Mouse (Mus musculus) spleen, postnatal 4 days (tissue): Measurements from ENCODE around the gene Celf2.

ENCODE experiments used
- DNase-seq, 2 experiments: peaks; one replicate each; pipeline ENCODE4 v3.0.0; 2022; ENCODE audit warnings: low spot score in 2 of 2

The Celf2 gene

GRCm38 (mm10) chr2:6872131-6872893 is 637.1 kb downstream of the Celf2 start:
- peak; percentile 39 to 76 for DNase-seq

- DNase-seq, result no peak
Measured at GRCm38 (mm10) chr2:6871281-6872130, 637.9 kb downstream of the Celf2 start.

- no peak for DNase-seq
Measured at GRCm38 (mm10) chr2:6869956-6870710, 639.2 kb downstream of the Celf2 start.

- no peak for DNase-seq
Measured at GRCm38 (mm10) chr2:6867297-6867696, 642.1 kb downstream of the Celf2 start.

GRCm38 (mm10) chr2:6865785-6866184 is 643.6 kb downstream of the Celf2 start:
- DNase-seq, result no peak

GRCm38 (mm10) chr2:6850102-6850644 is 659.2 kb downstream of the Celf2 start:
- DNase-seq, result no peak

- no peak for DNase-seq
Measured at GRCm38 (mm10) chr2:6849388-6849787, 660.0 kb downstream of the Celf2 start.

GRCm38 (mm10) chr2:6830021-6830420 is 679.3 kb downstream of the Celf2 start:
- DNase-seq, result no peak

GRCm38 (mm10) chr2:6827583-6827982 is 681.8 kb downstream of the Celf2 start:
- no peak for DNase-seq

- DNase-seq, result no peak
Measured at GRCm38 (mm10) chr2:6823021-6823420, 686.3 kb downstream of the Celf2 start.

- DNase-seq, result no peak
Measured at GRCm38 (mm10) chr2:6821593-6821992, 687.8 kb downstream of the Celf2 start.

GRCm38 (mm10) chr2:6815281-6815680 is 694.1 kb downstream of the Celf2 start:
- no peak for DNase-seq

GRCm38 (mm10) chr2:6808736-6809135 is 700.6 kb downstream of the Celf2 start:
- DNase-seq, result no peak

- no peak for DNase-seq
Measured at GRCm38 (mm10) chr2:6796754-6797153, 712.6 kb downstream of the Celf2 start.

GRCm38 (mm10) chr2:6795995-6796588 is 713.3 kb downstream of the Celf2 start:
- DNase-seq, result no peak

- DNase-seq, result no peak
Measured at GRCm38 (mm10) chr2:6794858-6795257, 714.5 kb downstream of the Celf2 start.

GRCm38 (mm10) chr2:6790876-6791275 is 718.5 kb downstream of the Celf2 start:
- no peak for DNase-seq

GRCm38 (mm10) chr2:6786494-6787144 is 722.7 kb downstream of the Celf2 start:
- no peak for DNase-seq

GRCm38 (mm10) chr2:6770214-6770613 is 739.1 kb downstream of the Celf2 start:
- DNase-seq, result no peak

GRCm38 (mm10) chr2:6762381-6762780 is 747.0 kb downstream of the Celf2 start:
- peak in 1 of 2 experiments; percentile 17 for DNase-seq

- no peak for DNase-seq
Measured at GRCm38 (mm10) chr2:6743173-6743572, 766.2 kb downstream of the Celf2 start.
